Mouse (Mus musculus) erythroid progenitor cell, adult 5-6 weeks (primary cell): Measurements from ENCODE around the gene Hist1h1c. TPM values are rescaled to one million over a fixed set of nuclear protein-coding genes. Genes with fewer than 3 reads are reported as not detected.

ENCODE experiments used
- total RNA-seq, 2 experiments: library from RNA; stranded (forward) in 1 of 2; stranded (reverse) in 1 of 2; fragments of 150-400 nt in 1 of 2; fragments of 186-747, 209-891 nt in 1 of 2; gene quantifications; 2 replicates each; pipeline versions ENCODE4 v1.2.3 to v1.2.4; 2015 to 2017; ENCODE audit warnings: low replicate concordance in 2 of 2

Hist1h1c gene
- total RNA-seq, 2 experiments from 2014 or later: 533 to 3,859 TPM

Other genes with a start within 250 kb of the Hist1h1c start
Only the 30 nearest of the 37 such genes appear.
- 145 and 158 TPM in 2 replicates for gene Hist1h3f, start 194.8 kb upstream of the Hist1h1c start, total RNA-seq (2015; ENCODE audit: low replicate concordance)
- gene Hist1h3f, start 194.8 kb upstream of the Hist1h1c start, total RNA-seq (2017; ENCODE audit: low replicate concordance): 262 and 310 TPM in 2 replicates
- 838 and 1,105 TPM in 2 replicates for gene Hist1h4f, start 187.2 kb upstream of the Hist1h1c start, total RNA-seq (2015; ENCODE audit: low replicate concordance)
- 7,675 and 12,079 TPM in 2 replicates for gene Hist1h4f, start 187.2 kb upstream of the Hist1h1c start, total RNA-seq (2017; ENCODE audit: low replicate concordance)
- 59.1 and 59.8 TPM in 2 replicates for gene Hist1h1d, start 185.5 kb upstream of the Hist1h1c start, total RNA-seq (2015; ENCODE audit: low replicate concordance)
- 587 and 674 TPM in 2 replicates for gene Hist1h1d, start 185.5 kb upstream of the Hist1h1c start, total RNA-seq (2017; ENCODE audit: low replicate concordance)
- 238 and 264 TPM in 2 replicates for gene Hist1h3e, start 176.4 kb upstream of the Hist1h1c start, total RNA-seq (2015; ENCODE audit: low replicate concordance)
- 387 and 422 TPM in 2 replicates for gene Hist1h3e, start 176.4 kb upstream of the Hist1h1c start, total RNA-seq (2017; ENCODE audit: low replicate concordance)
- gene Hist1h2ae, start 167.6 kb upstream of the Hist1h1c start, total RNA-seq (2015; ENCODE audit: low replicate concordance): 4.2 and 33.5 TPM in 2 replicates
- 1,390 and 1,464 TPM in 2 replicates for gene Hist1h2ae, start 167.6 kb upstream of the Hist1h1c start, total RNA-seq (2017; ENCODE audit: low replicate concordance)
- 851 and 976 TPM in 2 replicates for gene Hist1h2bg, start 167.4 kb upstream of the Hist1h1c start, total RNA-seq (2015; ENCODE audit: low replicate concordance)
- 2,677 and 3,057 TPM in 2 replicates for gene Hist1h2bg, start 167.4 kb upstream of the Hist1h1c start, total RNA-seq (2017; ENCODE audit: low replicate concordance)
- gene Hist1h2bf, start 164.6 kb upstream of the Hist1h1c start, total RNA-seq (2015; ENCODE audit: low replicate concordance): 1,210 and 1,460 TPM in 2 replicates
- 1,557 and 1,840 TPM in 2 replicates for gene Hist1h2bf, start 164.6 kb upstream of the Hist1h1c start, total RNA-seq (2017; ENCODE audit: low replicate concordance)
- 9.0 and 15.1 TPM in 2 replicates for gene Hist1h2ad, start 164.4 kb upstream of the Hist1h1c start, total RNA-seq (2015; ENCODE audit: low replicate concordance)
- 2,771 and 6,356 TPM in 2 replicates for gene Hist1h2ad, start 164.4 kb upstream of the Hist1h1c start, total RNA-seq (2017; ENCODE audit: low replicate concordance)
- 379 and 393 TPM in 2 replicates for gene Hist1h3d, start 163.0 kb upstream of the Hist1h1c start, total RNA-seq (2015; ENCODE audit: low replicate concordance)
- gene Hist1h3d, start 163.0 kb upstream of the Hist1h1c start, total RNA-seq (2017; ENCODE audit: low replicate concordance): 236 and 363 TPM in 2 replicates
- 1,614 and 1,995 TPM in 2 replicates for gene Hist1h4d, start 157.2 kb upstream of the Hist1h1c start, total RNA-seq (2015; ENCODE audit: low replicate concordance)
- 2,133 and 2,242 TPM in 2 replicates for gene Hist1h4d, start 157.2 kb upstream of the Hist1h1c start, total RNA-seq (2017; ENCODE audit: low replicate concordance)
- gene Hist1h2be, start 117.7 kb upstream of the Hist1h1c start, total RNA-seq (2015; ENCODE audit: low replicate concordance): 39.8 and 50.1 TPM in 2 replicates
- gene Hist1h2be, start 117.7 kb upstream of the Hist1h1c start, total RNA-seq (2017; ENCODE audit: low replicate concordance): 202 and 281 TPM in 2 replicates
- 1,339 and 1,610 TPM in 2 replicates for gene Hist1h1e, start 116.2 kb upstream of the Hist1h1c start, total RNA-seq (2015; ENCODE audit: low replicate concordance)
- 1,649 and 1,886 TPM in 2 replicates for gene Hist1h1e, start 116.2 kb upstream of the Hist1h1c start, total RNA-seq (2017; ENCODE audit: low replicate concordance)
- gene Hist1h2ac, start 54.9 kb upstream of the Hist1h1c start, total RNA-seq (2015; ENCODE audit: low replicate concordance): 7.5 and 8.3 TPM in 2 replicates
- gene Hist1h2ac, start 54.9 kb upstream of the Hist1h1c start, total RNA-seq (2017; ENCODE audit: low replicate concordance): 152 and 187 TPM in 2 replicates
- gene Hist1h2bc, start 54.6 kb upstream of the Hist1h1c start, total RNA-seq (2015; ENCODE audit: low replicate concordance): 84.3 and 136 TPM in 2 replicates
- 401 and 556 TPM in 2 replicates for gene Hist1h2bc, start 54.6 kb upstream of the Hist1h1c start, total RNA-seq (2017; ENCODE audit: low replicate concordance)
- 2.2 TPM in 1 of 2 replicates, not detected in the other for gene Hist1h1t, start 43.0 kb upstream of the Hist1h1c start, total RNA-seq (2015; ENCODE audit: low replicate concordance)
- gene Hist1h1t, start 43.0 kb upstream of the Hist1h1c start, total RNA-seq (2017; ENCODE audit: low replicate concordance): 3.5 and 8.2 TPM in 2 replicates
- 225 and 268 TPM in 2 replicates for gene Hist1h4c, start 40.4 kb upstream of the Hist1h1c start, total RNA-seq (2015; ENCODE audit: low replicate concordance)
- 667 and 1,084 TPM in 2 replicates for gene Hist1h4c, start 40.4 kb upstream of the Hist1h1c start, total RNA-seq (2017; ENCODE audit: low replicate concordance)
- gene Hfe, start 28.0 kb upstream of the Hist1h1c start, total RNA-seq (2015; ENCODE audit: low replicate concordance): 7.5 and 14.1 TPM in 2 replicates
- 0.77 and 2.2 TPM in 2 replicates for gene Hfe, start 28.0 kb upstream of the Hist1h1c start, total RNA-seq (2017; ENCODE audit: low replicate concordance)
- gene Hist1h3c, start 6.8 kb downstream of the Hist1h1c start, total RNA-seq (2015; ENCODE audit: low replicate concordance): 412 and 474 TPM in 2 replicates
- gene Hist1h3c, start 6.8 kb downstream of the Hist1h1c start, total RNA-seq (2017; ENCODE audit: low replicate concordance): 1,335 and 2,217 TPM in 2 replicates
- 856 and 1,017 TPM in 2 replicates for gene Hist1h2bb, start 7.9 kb downstream of the Hist1h1c start, total RNA-seq (2015; ENCODE audit: low replicate concordance)
- gene Hist1h2bb, start 7.9 kb downstream of the Hist1h1c start, total RNA-seq (2017; ENCODE audit: low replicate concordance): 7,682 and 13,399 TPM in 2 replicates
- gene Hist1h2ab, start 12.3 kb downstream of the Hist1h1c start, total RNA-seq (2015; ENCODE audit: low replicate concordance): 222 and 372 TPM in 2 replicates
- 5,516 and 10,292 TPM in 2 replicates for gene Hist1h2ab, start 12.3 kb downstream of the Hist1h1c start, total RNA-seq (2017; ENCODE audit: low replicate concordance)
- gene Hist1h3b, start 13.5 kb downstream of the Hist1h1c start, total RNA-seq (2015; ENCODE audit: low replicate concordance): 1,233 and 1,450 TPM in 2 replicates
- 1,686 and 1,833 TPM in 2 replicates for gene Hist1h3b, start 13.5 kb downstream of the Hist1h1c start, total RNA-seq (2017; ENCODE audit: low replicate concordance)
- gene Hist1h4b, start 18.2 kb downstream of the Hist1h1c start, total RNA-seq (2015; ENCODE audit: low replicate concordance): 331 and 380 TPM in 2 replicates
- gene Hist1h4b, start 18.2 kb downstream of the Hist1h1c start, total RNA-seq (2017; ENCODE audit: low replicate concordance): 1,134 and 2,811 TPM in 2 replicates
- 142 and 188 TPM in 2 replicates for gene Hist1h4a, start 22.4 kb downstream of the Hist1h1c start, total RNA-seq (2015; ENCODE audit: low replicate concordance)
- gene Hist1h4a, start 22.4 kb downstream of the Hist1h1c start, total RNA-seq (2017; ENCODE audit: low replicate concordance): 706 and 1,369 TPM in 2 replicates
- 238 and 271 TPM in 2 replicates for gene Hist1h3a, start 23.6 kb downstream of the Hist1h1c start, total RNA-seq (2015; ENCODE audit: low replicate concordance)
- gene Hist1h3a, start 23.6 kb downstream of the Hist1h1c start, total RNA-seq (2017; ENCODE audit: low replicate concordance): 723 and 806 TPM in 2 replicates
- 666 and 715 TPM in 2 replicates for gene Hist1h1a, start 24.9 kb downstream of the Hist1h1c start, total RNA-seq (2015; ENCODE audit: low replicate concordance)
- 4,010 and 6,111 TPM in 2 replicates for gene Hist1h1a, start 24.9 kb downstream of the Hist1h1c start, total RNA-seq (2017; ENCODE audit: low replicate concordance)
- not detected in 2 replicates for gene Trim38, start 31.1 kb downstream of the Hist1h1c start, total RNA-seq (2015; ENCODE audit: low replicate concordance)
- gene Trim38, start 31.1 kb downstream of the Hist1h1c start, total RNA-seq (2017; ENCODE audit: low replicate concordance): 0.39 TPM in 1 of 2 replicates, not detected in the other
- gene Slc17a2, start 68.2 kb downstream of the Hist1h1c start, total RNA-seq (2015; ENCODE audit: low replicate concordance): not detected in 2 replicates
- gene Slc17a2, start 68.2 kb downstream of the Hist1h1c start, total RNA-seq (2017; ENCODE audit: low replicate concordance): not detected in 2 replicates
- gene Slc17a3, start 100.6 kb downstream of the Hist1h1c start, total RNA-seq (2015; ENCODE audit: low replicate concordance): not detected in 2 replicates
- not detected in 2 replicates for gene Slc17a3, start 100.6 kb downstream of the Hist1h1c start, total RNA-seq (2017; ENCODE audit: low replicate concordance)
- not detected in 2 replicates for gene Slc17a1, start 128.9 kb downstream of the Hist1h1c start, total RNA-seq (2015; ENCODE audit: low replicate concordance)
- not detected in 2 replicates for gene Slc17a1, start 128.9 kb downstream of the Hist1h1c start, total RNA-seq (2017; ENCODE audit: low replicate concordance)
- gene Slc17a4, start 176.2 kb downstream of the Hist1h1c start, total RNA-seq (2015; ENCODE audit: low replicate concordance): 0.42 TPM in 1 of 2 replicates, not detected in the other
- gene Slc17a4, start 176.2 kb downstream of the Hist1h1c start, total RNA-seq (2017; ENCODE audit: low replicate concordance): 2.4 TPM in 1 of 2 replicates, not detected in the other